Mouse (Mus musculus): ENCODE measurements around the gene Spef1. TPM values are rescaled to one million over a fixed set of nuclear protein-coding genes. Genes with fewer than 3 reads are reported as not detected.

Spef1 gene
- polyA plus RNA-seq (2014; fragmentation: Illumina TruSeq; extraction: RNeasy Lipid Tissue Mini Kit (QIAGEN cat#74804)) = 3.1 TPM

DNA sequence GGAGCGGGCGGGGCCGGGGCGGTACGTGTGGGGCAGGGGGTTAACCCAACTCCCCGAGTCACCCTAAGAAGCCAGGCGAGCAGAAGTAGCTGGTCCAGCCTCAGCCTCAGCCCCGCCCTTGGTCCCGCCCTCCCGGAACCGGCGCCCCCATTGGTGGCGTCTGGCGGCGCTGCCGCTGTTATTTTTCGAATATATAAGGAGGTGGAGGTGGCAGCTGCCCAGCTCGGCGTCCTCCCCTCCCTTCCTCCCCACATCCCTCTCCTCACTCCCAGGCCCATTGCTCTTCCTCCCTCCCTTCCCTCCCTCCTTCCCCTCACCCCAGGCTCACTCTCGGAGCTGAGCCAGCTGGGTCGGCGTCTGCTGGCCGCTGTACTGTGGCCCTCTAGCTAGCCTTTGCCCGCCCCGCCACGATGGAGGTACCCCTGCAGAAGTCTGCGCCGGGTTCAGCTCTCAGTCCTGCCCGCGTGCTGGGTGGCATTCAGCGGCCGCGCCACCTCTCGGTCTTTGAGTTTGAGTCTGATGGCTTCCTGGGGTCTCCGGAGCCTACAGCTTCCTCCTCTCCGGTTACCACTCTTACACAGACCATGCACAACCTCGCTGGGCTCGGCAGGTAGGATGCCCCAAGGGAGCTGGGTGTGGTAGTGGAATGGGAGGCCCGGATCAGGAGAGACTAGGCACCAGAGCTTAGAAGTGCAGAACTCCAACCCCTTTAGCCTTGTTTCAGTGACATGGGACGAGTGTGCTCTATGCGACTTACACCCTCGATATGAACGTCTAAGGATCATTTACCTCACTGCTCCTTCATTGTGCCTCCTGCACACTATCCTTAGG is at the start of gene Spef1, which contains the start of gene Cdc25b:
Gene Spef1, minus strand, starts transcription at position 512 of the 831 bp plus-strand sequence.
Gene Cdc25b, plus strand, starts transcription at position 179 of the 831 bp plus-strand sequence.

DNA sequence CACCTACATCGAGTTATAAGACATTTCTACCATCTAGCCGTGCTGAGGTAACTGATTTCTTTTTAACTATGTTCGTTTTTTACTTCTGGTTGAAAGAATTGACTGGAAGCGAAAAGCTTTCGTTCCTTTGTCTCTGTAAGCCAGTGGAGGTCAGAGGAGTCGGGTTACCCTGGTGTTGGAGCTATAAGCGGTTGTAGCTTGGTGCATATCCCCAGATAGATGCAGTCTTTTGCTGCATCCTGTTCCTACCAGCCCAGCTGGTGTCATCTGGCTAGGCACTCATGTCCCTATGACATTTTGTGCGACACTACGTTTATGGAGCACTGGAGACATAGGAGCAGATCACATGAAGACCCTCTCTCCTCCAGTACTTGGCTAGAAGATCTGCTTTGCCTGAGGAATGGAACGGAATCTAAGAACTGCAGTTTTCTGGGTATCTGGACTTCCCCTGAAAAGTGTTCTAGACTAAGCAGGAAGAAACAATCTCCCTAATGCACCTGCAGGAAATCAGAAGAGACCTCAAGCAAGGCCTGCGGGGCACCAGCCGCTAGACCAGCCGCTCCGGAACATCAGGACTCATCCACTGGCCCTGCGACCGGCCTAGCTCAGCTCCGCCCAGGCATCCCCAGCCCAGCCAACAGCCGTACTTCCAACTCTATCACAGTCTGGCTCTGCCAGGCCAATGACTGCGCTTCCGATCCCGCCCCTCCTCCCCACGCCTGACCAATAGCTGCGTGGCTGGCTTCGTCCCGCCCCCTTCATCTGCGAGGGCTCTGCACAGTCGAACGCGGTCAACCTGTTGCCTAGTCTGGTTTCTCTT is 46.4 kb upstream of the Spef1 start, which contains the start of gene Mavs:
Gene Mavs, plus strand, starts transcription at position 757 of the 820 bp plus-strand sequence.

DNA sequence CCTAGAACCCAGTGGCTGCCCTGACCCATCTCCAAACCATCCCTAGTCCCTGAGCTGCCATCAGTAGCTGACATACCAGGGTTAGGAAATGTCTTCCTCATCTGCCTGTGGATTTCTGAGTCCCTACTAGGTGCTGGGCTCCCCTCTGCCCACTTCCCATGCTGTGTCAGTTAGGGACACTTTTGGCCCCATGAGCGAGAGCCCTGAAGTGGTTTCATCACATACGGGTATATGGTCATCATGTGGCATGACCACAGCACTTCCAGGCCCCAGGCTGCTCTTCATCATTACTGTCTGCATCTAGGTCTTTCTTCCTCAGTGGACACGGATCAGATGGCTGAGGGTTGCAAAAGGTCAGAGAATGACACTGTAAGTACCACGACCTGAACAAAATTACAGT is 19.7 kb upstream of the Spef1 start, which contains the start of gene Ap5s1:
Gene Ap5s1, plus strand, starts transcription at position 301 of the 400 bp plus-strand sequence.

DNA sequence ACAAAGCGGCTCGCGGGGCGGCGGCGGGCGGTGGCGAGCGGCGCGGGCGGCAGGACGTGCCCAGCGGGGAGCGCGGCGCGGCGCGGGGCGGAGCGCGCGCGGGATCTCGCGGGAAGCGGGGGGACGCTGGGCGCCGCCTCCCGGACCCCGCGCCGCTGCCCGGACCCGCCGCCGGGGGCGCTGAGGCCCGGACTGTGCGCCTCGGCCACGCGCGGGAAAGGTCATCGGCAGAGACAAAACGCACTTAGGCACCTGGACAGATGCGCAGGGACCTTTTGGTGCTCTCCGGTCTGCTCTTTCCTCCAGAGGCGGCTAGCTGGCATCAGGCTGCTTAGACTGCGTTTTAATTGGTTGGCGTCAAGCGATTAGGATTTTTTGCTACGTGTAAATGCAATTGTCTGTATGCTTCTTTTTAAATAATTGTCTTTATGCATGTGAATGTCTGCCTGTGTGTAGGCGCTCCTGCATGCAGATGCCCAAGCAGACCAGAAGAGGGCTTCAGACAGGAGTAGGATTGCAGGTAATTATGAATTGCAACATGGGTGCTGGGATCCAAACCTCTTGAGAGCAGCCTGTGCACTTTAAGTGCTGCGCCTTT is 7.0 kb downstream of the Spef1 start, which contains the start of gene Cenpb:
Gene Cenpb, minus strand, starts transcription at position 78 of the 598 bp plus-strand sequence.

DNA sequence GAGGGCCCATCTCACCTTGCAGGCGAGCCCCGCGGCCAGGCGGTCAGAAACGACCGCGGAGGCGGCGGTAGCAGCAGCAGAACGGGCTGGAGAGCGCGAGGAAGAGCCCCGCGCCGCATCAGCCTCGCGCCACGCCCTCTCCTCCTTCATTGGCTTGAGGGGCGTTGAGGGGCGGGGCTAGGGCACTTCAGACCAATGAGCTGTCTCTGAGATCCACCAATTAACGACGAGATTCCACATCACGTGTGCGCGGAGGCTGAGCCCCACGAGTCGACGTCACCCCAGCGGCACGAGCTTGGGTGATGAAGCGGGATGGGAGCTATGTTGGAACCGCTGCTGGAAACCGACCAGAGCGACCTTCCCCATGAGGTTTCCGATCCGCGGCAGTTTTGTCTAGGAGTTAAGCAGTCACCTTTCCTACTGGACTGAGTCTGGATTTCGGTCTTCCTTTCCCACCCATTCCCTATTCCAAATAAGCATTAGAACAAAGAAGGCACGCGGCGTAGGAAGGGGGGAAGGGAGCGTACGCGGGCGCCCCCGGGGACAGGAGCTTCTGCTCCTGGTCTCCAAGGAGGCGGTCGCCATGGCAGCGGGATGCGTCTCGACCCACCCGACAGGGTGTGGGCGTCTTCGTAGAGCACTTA is 27.0 kb downstream of the Spef1 start, which contains the start of gene 1700037H04Rik:
Gene 1700037H04Rik, minus strand, starts transcription at position 144 of the 644 bp plus-strand sequence.

DNA sequence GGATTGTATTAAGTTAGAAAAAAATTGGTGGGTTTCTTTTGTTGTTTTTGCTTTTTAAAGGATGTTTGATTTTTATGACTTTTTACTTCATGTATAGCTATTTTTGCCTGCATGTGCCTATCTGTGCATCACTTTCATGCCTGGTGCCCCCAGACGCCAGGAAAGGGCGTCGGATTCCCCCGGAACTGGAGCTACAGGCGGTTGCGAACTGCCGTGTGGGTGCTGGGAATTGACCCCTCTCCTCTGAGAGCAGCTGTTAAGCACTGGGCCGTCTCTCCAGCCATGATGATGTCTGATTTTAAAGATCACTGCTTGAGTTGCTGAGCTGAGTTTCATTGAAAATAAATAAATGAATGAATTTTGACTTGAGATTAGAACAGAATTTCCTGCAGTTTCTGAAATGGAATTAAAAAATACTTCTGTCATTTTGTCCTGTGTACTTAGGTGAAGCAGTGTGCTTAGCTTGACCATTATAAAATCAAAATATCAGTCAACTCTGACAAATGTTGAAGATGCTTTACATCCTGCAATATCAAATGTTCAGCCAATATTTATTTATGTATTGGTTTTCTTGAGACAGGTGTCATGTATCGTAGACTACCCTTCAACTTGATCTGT is 54.0 kb downstream of the Spef1 start, which contains the start of gene Gm11037:
Gene Gm11037, plus strand, starts transcription at position 568 of the 618 bp plus-strand sequence.

DNA sequence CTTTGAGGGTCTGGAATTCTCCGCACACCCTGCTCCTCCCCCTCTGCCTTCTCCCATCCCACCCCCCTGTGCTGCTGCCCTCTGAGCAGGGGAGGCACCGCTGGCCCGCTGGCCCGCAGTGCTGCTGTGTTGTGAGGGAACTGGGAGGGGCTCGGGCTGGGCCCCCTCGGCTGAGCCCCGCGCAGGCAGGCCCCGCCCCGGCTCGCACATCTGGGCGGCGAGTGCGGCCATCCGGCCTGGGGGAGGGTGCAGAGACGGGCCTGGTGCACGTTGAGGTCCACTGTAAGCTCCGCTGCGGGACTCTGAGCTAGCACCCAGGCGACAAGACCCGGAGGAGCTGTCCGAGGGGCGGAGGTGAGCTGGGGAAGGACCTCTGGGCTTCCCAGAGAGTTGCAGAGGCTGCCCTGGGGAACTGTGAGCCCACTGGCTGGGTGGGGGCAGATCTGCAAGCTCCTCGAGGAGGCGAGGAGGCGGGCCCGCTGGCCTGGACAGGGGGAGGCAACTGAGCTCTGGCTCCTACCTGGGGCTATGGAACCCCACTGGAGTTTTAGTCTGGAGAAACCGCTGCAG is 59.8 kb downstream of the Spef1 start, which contains the start of gene Hspa12b:
Gene Hspa12b, plus strand, starts transcription at position 120 of the 570 bp plus-strand sequence.

Other genes starting within 250 kb of the Spef1 start
- gene Gfra4, start 144.2 kb downstream of the Spef1 start, polyA plus RNA-seq (2014; fragmentation: Illumina TruSeq; extraction: RNeasy Lipid Tissue Mini Kit (QIAGEN cat#74804)) = 0.34 TPM
- gene Adam33, start 123.5 kb downstream of the Spef1 start, polyA plus RNA-seq (2014; fragmentation: Illumina TruSeq; extraction: RNeasy Lipid Tissue Mini Kit (QIAGEN cat#74804)) = 0.57 TPM
- gene Siglec1, start 100.5 kb downstream of the Spef1 start, polyA plus RNA-seq (2014; fragmentation: Illumina TruSeq; extraction: RNeasy Lipid Tissue Mini Kit (QIAGEN cat#74804)) = 1.2 TPM
- 1.5 TPM for gene Hspa12b, start 60.0 kb downstream of the Spef1 start, polyA plus RNA-seq (2014; fragmentation: Illumina TruSeq; extraction: RNeasy Lipid Tissue Mini Kit (QIAGEN cat#74804))
- gene Gm11037, start 53.8 kb downstream of the Spef1 start, polyA plus RNA-seq (2014; fragmentation: Illumina TruSeq; extraction: RNeasy Lipid Tissue Mini Kit (QIAGEN cat#74804)) = not detected
- gene 1700037H04Rik, start 27.2 kb downstream of the Spef1 start, polyA plus RNA-seq (2014; fragmentation: Illumina TruSeq; extraction: RNeasy Lipid Tissue Mini Kit (QIAGEN cat#74804)) = 0.94 TPM
- 15.5 TPM for gene Cenpb, start 7.2 kb downstream of the Spef1 start, polyA plus RNA-seq (2014; fragmentation: Illumina TruSeq; extraction: RNeasy Lipid Tissue Mini Kit (QIAGEN cat#74804))
- 4.8 TPM for gene Cdc25b, start 333 bp downstream of the Spef1 start, polyA plus RNA-seq (2014; fragmentation: Illumina TruSeq; extraction: RNeasy Lipid Tissue Mini Kit (QIAGEN cat#74804))
- 3.4 TPM for gene Ap5s1, start 19.8 kb upstream of the Spef1 start, polyA plus RNA-seq (2014; fragmentation: Illumina TruSeq; extraction: RNeasy Lipid Tissue Mini Kit (QIAGEN cat#74804))
- 5.8 TPM for gene Mavs, start 46.8 kb upstream of the Spef1 start, polyA plus RNA-seq (2014; fragmentation: Illumina TruSeq; extraction: RNeasy Lipid Tissue Mini Kit (QIAGEN cat#74804))
- 79.5 TPM for gene Pank2, start 75.2 kb upstream of the Spef1 start, polyA plus RNA-seq (2014; fragmentation: Illumina TruSeq; extraction: RNeasy Lipid Tissue Mini Kit (QIAGEN cat#74804))
- gene Rnf24, start 165.6 kb upstream of the Spef1 start, polyA plus RNA-seq (2014; fragmentation: Illumina TruSeq; extraction: RNeasy Lipid Tissue Mini Kit (QIAGEN cat#74804)) = 14.7 TPM